Mouse (Mus musculus) hindbrain, embryonic 11.5 days (tissue): ENCODE results near the gene Myzap. TPM values are rescaled to one million over a fixed set of nuclear protein-coding genes. Genes with fewer than 3 reads are reported as not detected.

Experiments
- ATAC-seq: fragments of 200-750 bp; cut with Nextera tagmentation; 2 replicates; pipeline ENCODE4 v1.8.0; 2017; ENCODE audit warnings: mild to moderate bottlenecking, moderate TSS enrichment, moderate library complexity; ENCODE audit not compliant: low FRiP score
- DNase-seq: peaks from one replicate; pipeline ENCODE4 v3.0.0-alpha.2; 2015; ENCODE audit warnings: low spot score
- H3K27ac ChIP-seq: fragments of 300-500 bp; sonication (generic); 2 replicates; pipeline ENCODE4 v1.5.1; 2014; ENCODE audit warnings: mild to moderate bottlenecking, low read depth, low read length
- H3K27me3 ChIP-seq: fragments of 300-500 bp; sonication (generic); 2 replicates; pipeline ENCODE4 v1.6.1; 2014; ENCODE audit warnings: mild to moderate bottlenecking, low read length, moderate library complexity, mixed read lengths; ENCODE audit not compliant: control insufficient read depth, insufficient read depth
- H3K36me3 ChIP-seq: fragments of 300-500 bp; sonication (generic); 2 replicates; pipeline ENCODE4 v1.6.1; 2014; ENCODE audit warnings: mild to moderate bottlenecking, low read length, moderate library complexity, mixed read lengths; ENCODE audit not compliant: control insufficient read depth, insufficient read depth
- H3K4me1 ChIP-seq: fragments of 300-500 bp; sonication (generic); replicated peaks from 2 replicates; pipeline ENCODE4 v1.6.1; 2014; ENCODE audit warnings: low read length, mixed read lengths; ENCODE audit not compliant: control insufficient read depth, insufficient read depth
- H3K4me2 ChIP-seq: fragments of 300-500 bp; sonication (generic); replicated peaks from 2 replicates; pipeline ENCODE4 v1.6.1; 2014; ENCODE audit warnings: mild to moderate bottlenecking, low read depth, low read length
- H3K4me3 ChIP-seq: fragments of 300-500 bp; sonication (generic); 2 replicates; pipeline ENCODE4 v1.5.1; 2014; ENCODE audit warnings: low read depth, low read length
- H3K9ac ChIP-seq: fragments of 300-500 bp; sonication (generic); 2 replicates; pipeline ENCODE4 v1.6.1; 2014; ENCODE audit warnings: low read depth, low read length
- H3K9me3 ChIP-seq: fragments of 300-500 bp; sonication (generic); 2 replicates; pipeline ENCODE4 v1.6.1; 2016; ENCODE audit warnings: low read length; ENCODE audit not compliant: control insufficient read depth
- WGBS: fragments of 180-500 bp; shearing (Covaris S2); extraction: QIAGEN DNeasy Blood & Tissue Kit; methylation state at CpG from one replicate; pipeline ENCODE4 v1.1.7; 2014; 5-methylcytosine and 5-hydroxymethylcytosine counted together
- polyA plus RNA-seq: library from polyadenylated mRNA; unstranded; fragments of >200 nt; fragmentation: Nextera tagmentation; extraction: Ambion mirVana; gene quantifications from 2 replicates; pipeline ENCODE4 v1.2.1, GENCODE M21; 2014

The Myzap gene
- polyA plus RNA-seq, 1 experiment from 2014 or later = 6.4 TPM

DNA sequence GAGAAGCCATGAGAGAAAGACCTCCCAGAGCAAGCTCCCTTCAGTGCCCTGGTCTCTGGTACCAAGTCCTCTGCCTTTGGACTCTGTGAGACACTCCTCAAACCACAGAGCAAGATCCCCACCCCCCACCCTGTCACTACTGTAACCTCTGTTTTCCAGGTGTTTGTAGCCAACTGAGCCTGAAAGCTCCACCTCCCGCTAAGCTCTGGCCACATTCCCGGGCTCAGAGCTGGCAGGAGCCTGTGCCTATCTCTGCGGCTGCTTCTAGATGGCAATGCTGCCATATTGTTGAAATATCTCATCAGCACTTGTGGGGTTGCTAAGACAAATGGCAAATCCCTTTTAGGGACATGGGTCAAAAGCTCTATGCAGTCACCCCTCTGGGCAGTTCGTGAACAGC is 19.7 kb upstream of the Myzap start:
- H3K4me3 ChIP-seq = no peak overlapping the region
- no peaks in the 10 kb centered on the region for H3K9me3 ChIP-seq
- no peak overlapping the region for H3K27ac ChIP-seq
- H3K9ac ChIP-seq = no peak overlapping the region
- H3K4me2 ChIP-seq = no peak overlapping the region
- H3K36me3 ChIP-seq = no peaks in the 10 kb centered on the region
- 69% methylated on average over 4 of the region's 4 CpGs for whole genome bisulfite sequencing
- no peak for ATAC-seq
- DNase-seq = no peak
- no peaks in the 10 kb centered on the region for H3K27me3 ChIP-seq
- H3K4me1 ChIP-seq = no peaks in the 10 kb centered on the region

- no peaks in the 10 kb centered on the region for H3K4me1 ChIP-seq
- no peak overlapping the region for H3K9ac ChIP-seq
- H3K9me3 ChIP-seq = no peaks in the 10 kb centered on the region
- no peak overlapping the region for H3K27ac ChIP-seq
- no peaks in the 10 kb centered on the region for H3K27me3 ChIP-seq
- no peak overlapping the region for H3K4me2 ChIP-seq
- H3K4me3 ChIP-seq = no peak overlapping the region
- DNase-seq (no peak), ATAC-seq (no peak)
- H3K36me3 ChIP-seq = no peaks in the 10 kb centered on the region
- 85% methylated on average over 6 of the region's 6 CpGs for WGBS
Measured at GRCm38 (mm10) chr9:71609010-71609409, 16.9 kb upstream of the Myzap start.

DNA sequence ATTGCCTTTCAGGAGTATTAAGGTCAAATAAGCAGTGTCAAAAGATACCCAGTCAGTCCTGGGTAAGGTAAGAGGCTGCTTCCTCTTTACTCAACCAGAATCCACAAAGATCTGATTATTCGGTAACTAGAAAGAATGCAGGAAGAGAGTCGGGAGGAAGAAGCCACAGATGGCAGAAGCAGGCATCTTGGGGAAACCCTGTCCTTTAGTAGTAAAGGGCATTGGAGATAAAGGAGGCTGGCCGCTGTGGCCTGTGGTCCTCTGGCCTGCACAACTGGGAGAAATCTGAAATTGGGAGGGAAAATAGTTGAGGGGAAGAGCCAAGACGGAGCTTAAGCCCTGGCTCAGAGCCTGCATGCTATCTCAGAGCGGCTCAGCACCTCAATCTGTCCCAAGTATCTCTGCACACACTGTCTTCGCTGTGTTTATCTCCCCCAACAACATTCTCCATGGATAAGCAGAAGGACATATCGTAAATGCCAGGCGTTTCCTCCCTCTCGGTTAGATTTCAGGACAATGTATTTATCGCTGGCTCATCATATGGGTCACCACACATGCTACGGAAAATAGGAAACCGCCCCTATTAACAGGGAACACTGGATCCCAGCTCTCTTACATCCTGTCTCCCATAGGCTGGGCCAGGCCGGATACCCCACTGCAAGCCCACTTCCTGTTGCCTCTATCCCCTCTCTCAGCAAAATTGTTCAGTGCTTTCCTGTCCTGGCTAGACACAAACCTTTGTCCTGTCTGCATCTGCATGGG is 14.3 kb upstream of the Myzap start:
- DNase-seq (no peak), ATAC-seq (no peak)
- H3K36me3 ChIP-seq = no peaks in the 10 kb centered on the region
- no peak overlapping the region for H3K27ac ChIP-seq
- no peak overlapping the region for H3K4me3 ChIP-seq
- no peaks in the 10 kb centered on the region for H3K4me1 ChIP-seq
- no peak overlapping the region for H3K9ac ChIP-seq
- H3K4me2 ChIP-seq = no peak overlapping the region
- no peaks in the 10 kb centered on the region for H3K9me3 ChIP-seq
- H3K27me3 ChIP-seq = no peaks in the 10 kb centered on the region
- WGBS = 87% methylated on average over 13 of the region's 13 CpGs

DNA sequence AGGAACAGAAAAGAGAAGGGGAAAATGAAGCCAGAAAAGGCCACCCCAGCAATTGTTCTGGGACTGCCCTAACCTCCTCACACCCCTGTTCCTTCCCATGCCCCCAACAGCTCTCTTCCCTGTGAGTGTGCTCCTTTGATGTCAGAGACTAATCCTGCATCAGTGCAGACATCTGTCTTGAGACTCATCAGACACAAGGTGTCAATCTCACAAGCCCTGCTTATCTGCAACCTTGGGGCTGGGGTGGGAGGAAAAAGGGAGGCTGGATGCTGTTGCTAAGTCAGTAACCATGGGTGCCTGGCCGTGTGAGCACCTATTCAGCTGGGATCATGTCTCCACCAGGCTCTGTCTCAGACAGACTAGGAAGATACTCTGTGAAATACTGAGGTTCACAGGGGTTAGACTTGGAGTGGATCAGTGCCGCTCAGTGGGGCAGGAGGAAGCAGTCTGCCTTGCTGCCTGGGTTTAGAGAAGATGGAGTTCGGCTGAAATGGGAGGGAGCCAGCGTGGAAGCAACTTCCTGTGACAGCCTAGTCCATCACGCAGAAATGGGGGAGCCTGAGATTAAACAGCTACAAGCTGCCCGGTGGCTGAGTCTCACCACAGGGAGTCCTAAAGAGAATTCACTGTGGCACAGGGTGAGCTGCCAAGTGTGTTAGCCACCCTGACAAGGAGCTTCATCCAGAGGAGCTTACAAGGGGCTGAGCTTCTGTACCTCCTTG is 12.9 kb upstream of the Myzap start:
- H3K27ac ChIP-seq = no peak overlapping the region
- H3K4me1 ChIP-seq = no peaks in the 10 kb centered on the region
- 42% methylated on average over 6 of the region's 6 CpGs for WGBS
- no peak overlapping the region for H3K4me2 ChIP-seq
- no peak for ATAC-seq
- no peaks in the 10 kb centered on the region for H3K9me3 ChIP-seq
- H3K27me3 ChIP-seq = no peaks in the 10 kb centered on the region
- DNase-seq = no peak
- H3K36me3 ChIP-seq = no peaks in the 10 kb centered on the region
- H3K4me3 ChIP-seq = no peak overlapping the region
- no peak overlapping the region for H3K9ac ChIP-seq

DNA sequence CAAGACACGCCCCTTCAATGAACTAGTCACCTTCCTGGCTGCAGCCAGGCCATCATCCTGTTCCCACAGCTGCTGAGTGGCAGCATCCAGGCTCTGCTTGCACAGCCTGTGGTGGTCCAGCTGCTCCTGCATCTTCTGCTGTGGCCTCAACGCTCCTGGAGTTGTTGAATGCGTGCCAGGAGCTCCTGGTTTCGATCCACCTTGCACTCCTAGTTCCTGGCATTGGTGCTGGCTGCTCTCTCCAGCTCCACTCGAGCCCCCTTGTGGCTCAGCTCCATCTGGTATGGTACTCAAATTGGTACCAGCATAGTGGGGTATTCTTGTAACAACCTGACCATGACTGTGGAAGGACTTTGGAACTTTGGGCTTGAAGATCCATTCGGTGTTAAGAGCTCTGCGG is 7.7 kb upstream of the Myzap start:
- Histone ChIP-seq H3K36me3 (no peaks in the 10 kb centered on the region), H3K9ac (no peak overlapping the region), H3K9me3 (no peaks in the 10 kb centered on the region), H3K4me1 (no peaks in the 10 kb centered on the region), H3K27me3 (no peaks in the 10 kb centered on the region), H3K27ac (no peak overlapping the region), H3K4me3 (no peak overlapping the region), H3K4me2 (no peak overlapping the region)
- no peak for DNase-seq
- no peak for ATAC-seq
- 85% methylated on average over 7 of the region's 7 CpGs for WGBS

GRCm38 (mm10) chr9:71596888-71597287 is 4.7 kb upstream of the Myzap start:
- Histone ChIP-seq H3K4me1 (no peaks in the 10 kb centered on the region), H3K9me3 (no peaks in the 10 kb centered on the region), H3K27me3 (no peaks in the 10 kb centered on the region; the same call in 1 of the 2 replicates), H3K4me2 (no peak overlapping the region), H3K27ac (no peak overlapping the region), H3K4me3 (no peak overlapping the region), H3K36me3 (no peaks in the 10 kb centered on the region), H3K9ac (no peak overlapping the region)
- WGBS = 78% methylated on average over 6 of the region's 6 CpGs
- ATAC-seq (no peak), DNase-seq (no peak)

GRCm38 (mm10) chr9:71592577-71593285 is 571 bp upstream of the Myzap start:
- 0 out of 2 replicates have a peak, but pooled peaks have one; percentile 10 for ATAC-seq
- Histone ChIP-seq H3K27me3 (peaks cover 2% of the 10 kb centered on the region), H3K9me3 (no peaks in the 10 kb centered on the region), H3K27ac (no peak overlapping the region), H3K4me3 (peak overlapping the region; percentile 46; the same call in 1 of the 2 replicates), H3K4me2 (peak overlapping the region; percentile 77), H3K9ac (no peak overlapping the region), H3K4me1 (no peaks in the 10 kb centered on the region), H3K36me3 (no peaks in the 10 kb centered on the region)
- 26% methylated on average over 6 of the region's 6 CpGs for WGBS
- DNase-seq = no peak

DNA sequence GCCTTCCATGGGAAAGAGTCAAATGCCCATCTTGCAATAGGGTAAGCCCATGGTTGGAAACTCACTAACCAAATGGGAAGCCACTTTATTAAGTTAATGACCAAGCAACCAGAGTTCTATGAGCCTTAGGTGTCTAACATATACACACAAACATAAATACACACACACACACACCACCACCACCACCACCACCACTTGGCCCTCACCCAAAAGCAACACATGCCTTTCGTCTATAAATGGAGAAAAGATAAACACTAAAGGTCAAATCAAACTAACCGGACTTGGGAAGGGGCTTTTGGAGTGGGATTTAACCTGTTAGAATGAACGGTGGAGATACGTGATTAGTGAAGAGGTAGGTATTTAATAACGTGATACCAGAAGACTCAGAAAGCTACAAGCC is 1.1 kb downstream of the Myzap start:
- Histone ChIP-seq H3K27me3 (peaks cover 2% of the 10 kb centered on the region), H3K9me3 (no peaks in the 10 kb centered on the region), H3K4me3 (no peak overlapping the region), H3K9ac (no peak overlapping the region), H3K4me2 (no peak overlapping the region), H3K27ac (no peak overlapping the region), H3K36me3 (no peaks in the 10 kb centered on the region), H3K4me1 (no peaks in the 10 kb centered on the region)
- no peak for DNase-seq
- WGBS = 78% methylated on average over 5 of the region's 5 CpGs
- ATAC-seq = no peak
